Mouse (Mus musculus) ES-E14 (cell line): ENCODE measurements around the gene Skap2. TPM values are rescaled to one million over a fixed set of nuclear protein-coding genes. Genes with fewer than 3 reads are reported as not detected.
A peak's percentile ranks its signal among the peaks of the same experiment; 100 is the strongest.

Experiments
- DNase-seq: peaks from one replicate; pipeline ENCODE4 v3.0.0-alpha.2; 2013; ENCODE audit warnings: low read depth, low spot score
- H3K27ac ChIP-seq: 2 replicates; pipeline ENCODE4 v1.5.1; 2012; ENCODE audit warnings: low read depth, mild to moderate bottlenecking, low read length, moderate library complexity, mixed read lengths; ENCODE audit not compliant: poor library complexity, insufficient read depth, severe bottlenecking
- H3K36me3 ChIP-seq: 2 replicates; pipeline ENCODE4 v1.6.1; 2012; ENCODE audit warnings: mild to moderate bottlenecking, low read length, moderate library complexity, mixed read lengths; ENCODE audit not compliant: control insufficient read depth, poor library complexity, insufficient read depth, severe bottlenecking
- H3K4me1 ChIP-seq, 2 experiments: fragments of 150-350 bp in 1 of 2; sonication (generic) in 1 of 2; 2 replicates each; pipeline ENCODE4 v1.6.1; 2012; ENCODE audit warnings: low read length in 2 of 2, mild to moderate bottlenecking in 1 of 2, mixed read lengths in 1 of 2; ENCODE audit not compliant: control insufficient read depth in 2 of 2, insufficient read depth in 2 of 2, poor library complexity in 1 of 2
- H3K4me3 ChIP-seq, 2 experiments: fragments of 150-350 bp in 1 of 2; sonication (generic) in 1 of 2; 2 replicates each; pipeline ENCODE4 v1.5.1; 2012; ENCODE audit warnings: low read length in 2 of 2, low read depth in 1 of 2, mild to moderate bottlenecking in 1 of 2, mixed read lengths in 1 of 2; ENCODE audit not compliant: insufficient read depth in 1 of 2, poor library complexity in 1 of 2, severe bottlenecking in 1 of 2
- H3K9ac ChIP-seq: 2 replicates; pipeline ENCODE4 v1.6.1; 2012; ENCODE audit warnings: low read depth, mild to moderate bottlenecking, low read length, mixed read lengths; ENCODE audit not compliant: poor library complexity, insufficient read depth, severe bottlenecking
- H3K9me3 ChIP-seq: fragments of 150-350 bp; sonication (generic); 2 replicates; pipeline ENCODE4 v1.6.1; 2012; ENCODE audit warnings: low read depth, mild to moderate bottlenecking, low read length; ENCODE audit not compliant: control insufficient read depth, insufficient read depth
- CHD2 ChIP-seq: IDR thresholded peaks from 2 replicates; pipeline ENCODE4 v1.6.1; 2014; ENCODE audit warnings: mild to moderate bottlenecking, low read depth, low read length, inconsistent platforms
- HCFC1 ChIP-seq: IDR thresholded peaks from 2 replicates; pipeline ENCODE4 v1.6.1; 2012; ENCODE audit warnings: low read length, inconsistent platforms, borderline replicate concordance; ENCODE audit not compliant: insufficient read depth
- MAFK ChIP-seq: IDR thresholded peaks from 2 replicates; pipeline ENCODE4 v1.6.1; 2014; ENCODE audit warnings: mild to moderate bottlenecking, low read depth, low read length, inconsistent platforms; ENCODE audit not compliant: insufficient read depth
- ZC3H11A ChIP-seq: IDR thresholded peaks from 2 replicates; pipeline ENCODE4 v1.6.1; 2012; ENCODE audit warnings: low read depth, mild to moderate bottlenecking, inconsistent platforms, low read length, borderline replicate concordance
- ZNF384 ChIP-seq: IDR thresholded peaks from 2 replicates; pipeline ENCODE4 v1.6.1; 2012; ENCODE audit warnings: low read depth, low read length, inconsistent platforms
- in situ Hi-C, 2 experiments: fragments of 600-800 bp; cut with MboI; formaldehyde crosslinking; loops; one replicate each; pipeline ENCODE4 v1.15.1; 2025; ENCODE audit warnings: low sequenced_read_pairs in 2 of 2, inconsistent platforms in 1 of 2; ENCODE audit not compliant: unreplicated experiment in 2 of 2
- total RNA-seq: library from RNA; depleted of rRNA; stranded (reverse); fragments of 300-350 nt; gene quantifications from 2 replicates; pipeline ENCODE4 v1.2.3, GENCODE M21; 2012

The Skap2 gene
- total RNA-seq, 1 experiment, result 25.1 TPM

DNA sequence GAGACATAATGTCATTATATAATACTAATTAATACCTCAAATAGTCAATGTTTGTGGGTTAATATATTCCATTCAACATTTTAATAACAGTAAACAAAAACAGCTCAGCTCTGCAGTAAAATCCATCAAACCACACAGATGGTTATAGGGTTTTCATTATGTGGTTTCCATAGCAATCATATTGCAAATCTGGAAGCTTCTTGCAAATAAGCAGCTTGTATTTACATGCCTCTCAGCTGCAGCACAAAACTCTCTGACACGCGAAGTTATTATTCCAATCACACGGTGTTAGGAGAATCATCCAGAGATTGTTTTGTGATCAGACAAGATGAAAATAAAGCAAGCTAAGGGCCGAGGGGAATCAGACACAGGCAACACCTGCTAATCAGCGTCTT lies 129.5 kb downstream of the Skap2 start:
- no peak overlapping the region for H3K27ac ChIP-seq
- DNase-seq, result no peak
- no peaks in the 10 kb centered on the region for H3K9me3 ChIP-seq
- TF ChIP-seq CHD2, result no peak
- no peak for TF ChIP-seq ZNF384
- TF ChIP-seq ZC3H11A, result no peak
- TF ChIP-seq MAFK, result no peak
- no peak for TF ChIP-seq HCFC1
- H3K9ac ChIP-seq, result no peak overlapping the region
- peaks cover 0 to 3% of the 10 kb centered on the region in 2 experiments; a peak in 2 of 4 replicates for H3K4me1 ChIP-seq
- in situ Hi-C loops, result no loop called here
- H3K4me3 ChIP-seq, result no peak overlapping the region
- peaks cover 1% of the 10 kb centered on the region; the same call in 1 of the 2 replicates for H3K36me3 ChIP-seq

GRCm38 (mm10) chr6:51882266-51882879 lies 130.0 kb downstream of the Skap2 start:
- Histone ChIP-seq H3K9me3 (no peaks in the 10 kb centered on the region), H3K36me3 (peaks cover 1% of the 10 kb centered on the region; the same call in 1 of the 2 replicates), H3K4me1 (peaks cover 0 to 3% of the 10 kb centered on the region in 2 experiments; a peak in 2 of 4 replicates), H3K9ac (no peak overlapping the region), H3K27ac (no peak overlapping the region), H3K4me3 (no peak overlapping the region)
- TF ChIP-seq ZC3H11A, result no peak
- no peak for TF ChIP-seq MAFK
- no peak for TF ChIP-seq HCFC1
- no peak for TF ChIP-seq CHD2
- no peak for DNase-seq
- in situ Hi-C loops, result no loop called here

GRCm38 (mm10) chr6:51881181-51881968 lies 131.0 kb downstream of the Skap2 start:
- TF ChIP-seq ZNF384 (no peak), MAFK (no peak), HCFC1 (no peak), ZC3H11A (no peak), CHD2 (no peak)
- in situ Hi-C loops, result no loop called here
- Histone ChIP-seq H3K36me3 (peaks cover 1% of the 10 kb centered on the region; the same call in 1 of the 2 replicates), H3K4me1 (peaks cover 0 to 8% of the 10 kb centered on the region in 2 experiments; a peak in 3 of 4 replicates), H3K9ac (no peak overlapping the region), H3K4me3 (peak overlapping the region in 1 of 2 experiments; percentile 51; a peak in 3 of 4 replicates), H3K9me3 (no peaks in the 10 kb centered on the region), H3K27ac (no peak overlapping the region; the same call in 1 of the 2 replicates)
- peak; percentile 56 for DNase-seq

DNA sequence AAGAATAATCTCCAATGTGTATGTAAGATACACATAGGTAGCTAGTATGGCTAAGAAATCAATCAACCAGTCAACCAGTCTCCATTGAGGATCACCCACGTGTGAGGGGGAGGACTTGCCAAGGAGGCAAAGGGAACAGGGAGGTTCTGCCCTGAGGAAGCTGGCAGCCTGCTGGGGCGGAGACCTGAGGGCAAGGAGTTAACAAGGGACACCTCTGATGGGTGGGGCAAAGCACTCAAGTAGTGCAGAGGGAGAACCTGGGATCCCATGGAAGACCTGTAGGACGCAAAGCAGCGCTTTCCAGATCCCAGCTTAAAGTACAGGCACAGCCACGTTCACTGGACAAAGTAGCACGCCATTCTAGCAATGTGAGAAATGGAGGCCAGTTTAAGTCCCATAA lies 131.6 kb downstream of the Skap2 start:
- in situ Hi-C loops, result no loop called here
- H3K9ac ChIP-seq, result no peak overlapping the region
- no peaks in the 10 kb centered on the region for H3K9me3 ChIP-seq
- no peak overlapping the region; the same call in 1 of the 2 replicates for H3K27ac ChIP-seq
- H3K36me3 ChIP-seq, result peaks cover 1% of the 10 kb centered on the region; the same call in 1 of the 2 replicates
- H3K4me3 ChIP-seq, result peak overlapping the region in 1 of 2 experiments; percentile 51; a peak in 3 of 4 replicates
- peaks cover 0 to 11% of the 10 kb centered on the region in 2 experiments; a peak in 3 of 4 replicates for H3K4me1 ChIP-seq
- TF ChIP-seq CHD2, result no peak
- TF ChIP-seq HCFC1, result no peak
- TF ChIP-seq ZNF384, result no peak
- TF ChIP-seq ZC3H11A, result no peak
- no peak for TF ChIP-seq MAFK
- peak; percentile 45 for DNase-seq
